Mouse (Mus musculus): ENCODE measurements around the gene Rbmy. TPM values are rescaled to one million over a fixed set of nuclear protein-coding genes. Genes with fewer than 3 reads are reported as not detected.

Rbmy gene
- polyA plus RNA-seq (2014; fragmentation: Illumina TruSeq; extraction: RNeasy Lipid Tissue Mini Kit (QIAGEN cat#74804); ENCODE audit: low read depth, low replicate concordance), result not detected

DNA sequence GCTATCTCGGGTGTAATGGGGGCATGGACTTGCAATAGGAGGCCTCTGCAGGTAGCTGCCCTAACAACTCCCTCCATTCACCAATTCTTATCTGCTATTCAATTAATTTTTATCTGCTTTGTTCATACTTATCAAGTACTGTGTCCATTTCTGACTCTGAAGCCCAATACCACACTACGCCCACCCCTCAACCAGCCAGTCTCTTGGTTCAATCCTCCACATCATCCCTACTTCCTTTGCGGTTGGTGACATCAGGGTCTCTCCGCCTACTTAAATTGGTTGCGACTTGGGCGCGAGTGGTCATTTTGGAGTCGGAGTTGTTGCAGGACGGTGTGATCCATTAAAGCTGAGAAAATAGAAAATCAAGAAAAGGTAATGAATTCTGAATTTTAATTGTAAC lies at the start of gene Rbmy, which contains the start of gene Gm10256:
Gene Rbmy (plus strand): TSS at position 301 of the 400 bp plus-strand sequence.
Gene Gm10256 (plus strand): TSS at position 320 of the 400 bp plus-strand sequence.

DNA sequence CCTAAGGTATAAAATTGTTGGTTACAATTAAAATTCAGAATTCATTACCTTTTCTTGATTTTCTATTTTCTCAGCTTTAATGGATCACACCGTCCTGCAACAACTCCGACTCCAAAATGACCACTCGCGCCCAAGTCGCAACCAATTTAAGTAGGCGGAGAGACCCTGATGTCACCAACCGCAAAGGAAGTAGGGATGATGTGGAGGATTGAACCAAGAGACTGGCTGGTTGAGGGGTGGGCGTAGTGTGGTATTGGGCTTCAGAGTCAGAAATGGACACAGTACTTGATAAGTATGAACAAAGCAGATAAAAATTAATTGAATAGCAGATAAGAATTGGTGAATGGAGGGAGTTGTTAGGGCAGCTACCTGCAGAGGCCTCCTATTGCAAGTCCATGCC lies 34.4 kb upstream of the Rbmy start, which contains the start of gene Gm4064:
Gene Gm4064 (minus strand): TSS at position 101 of the 400 bp plus-strand sequence.

Other genes with a start within 250 kb of the Rbmy start
- gene H2al2c, start 231.6 kb upstream of the Rbmy start, polyA plus RNA-seq (2014; fragmentation: Illumina TruSeq; extraction: RNeasy Lipid Tissue Mini Kit (QIAGEN cat#74804); ENCODE audit: low read depth, low replicate concordance), result not detected
- gene Sry, start 167.0 kb upstream of the Rbmy start, polyA plus RNA-seq (2014; fragmentation: Illumina TruSeq; extraction: RNeasy Lipid Tissue Mini Kit (QIAGEN cat#74804); ENCODE audit: low read depth, low replicate concordance), result not detected
- gene H2al2b, start 110.0 kb upstream of the Rbmy start, polyA plus RNA-seq (2014; fragmentation: Illumina TruSeq; extraction: RNeasy Lipid Tissue Mini Kit (QIAGEN cat#74804); ENCODE audit: low read depth, low replicate concordance), result not detected
- not detected for gene Gm4064, start 34.5 kb upstream of the Rbmy start, polyA plus RNA-seq (2014; fragmentation: Illumina TruSeq; extraction: RNeasy Lipid Tissue Mini Kit (QIAGEN cat#74804); ENCODE audit: low read depth, low replicate concordance)
- gene Gm10256, start within 50 bp of the Rbmy start, polyA plus RNA-seq (2014; fragmentation: Illumina TruSeq; extraction: RNeasy Lipid Tissue Mini Kit (QIAGEN cat#74804); ENCODE audit: low read depth, low replicate concordance), result not detected
- not detected for gene Gm10352, start 70.3 kb downstream of the Rbmy start, polyA plus RNA-seq (2014; fragmentation: Illumina TruSeq; extraction: RNeasy Lipid Tissue Mini Kit (QIAGEN cat#74804); ENCODE audit: low read depth, low replicate concordance)
- gene Gm29289, start 101.9 kb downstream of the Rbmy start, polyA plus RNA-seq (2014; fragmentation: Illumina TruSeq; extraction: RNeasy Lipid Tissue Mini Kit (QIAGEN cat#74804); ENCODE audit: low read depth, low replicate concordance), result not detected